Mouse (Mus musculus): ENCODE results near the gene Acot11. TPM values are rescaled to one million over a fixed set of nuclear protein-coding genes. Genes with fewer than 3 reads are reported as not detected.
"Not testable (repeated sequence)": the region's sequence is repeated elsewhere in the genome, so short reads cannot be mapped to it uniquely, and the experiment has no call there.

Acot11 gene
- total RNA-seq, 1 experiment from 2014 or later = 50.9 TPM

GRCm38 (mm10) chr4:106810039-106810438 lies 5.2 kb upstream of the Acot11 start:
- no peak for DNase-seq

GRCm38 (mm10) chr4:106807287-106807686 lies 2.5 kb upstream of the Acot11 start:
- no peak for DNase-seq

GRCm38 (mm10) chr4:106805890-106806289 lies 1.1 kb upstream of the Acot11 start:
- no peak for DNase-seq

GRCm38 (mm10) chr4:106804201-106804909 lies 443 bp downstream of the Acot11 start:
- DNase-seq = no peak

GRCm38 (mm10) chr4:106803781-106804180 lies 1.0 kb downstream of the Acot11 start:
- DNase-seq = no peak

- peak; percentile 73 for DNase-seq
Measured at GRCm38 (mm10) chr4:106799772-106800336, 4.9 kb downstream of the Acot11 start.

GRCm38 (mm10) chr4:106798908-106799546 lies 5.8 kb downstream of the Acot11 start:
- DNase-seq = no peak

- no peak for DNase-seq
Measured at GRCm38 (mm10) chr4:106795289-106795688, 9.5 kb downstream of the Acot11 start.

GRCm38 (mm10) chr4:106794247-106794646 lies 10.6 kb downstream of the Acot11 start:
- DNase-seq = no peak

GRCm38 (mm10) chr4:106793826-106794225 lies 11.0 kb downstream of the Acot11 start:
- DNase-seq = not testable (repeated sequence)

- no peak for DNase-seq
Measured at GRCm38 (mm10) chr4:106792276-106792675, 12.5 kb downstream of the Acot11 start.

- DNase-seq = no peak
Measured at GRCm38 (mm10) chr4:106790938-106791337, 13.9 kb downstream of the Acot11 start.

- not testable (repeated sequence) for DNase-seq
Measured at GRCm38 (mm10) chr4:106790218-106790617, 14.6 kb downstream of the Acot11 start.

GRCm38 (mm10) chr4:106789705-106790104 lies 15.1 kb downstream of the Acot11 start:
- no peak for DNase-seq

- no peak for DNase-seq
Measured at GRCm38 (mm10) chr4:106788627-106789026, 16.2 kb downstream of the Acot11 start.

- no peak for DNase-seq
Measured at GRCm38 (mm10) chr4:106787830-106788229, 17.0 kb downstream of the Acot11 start.

GRCm38 (mm10) chr4:106785753-106786540 lies 18.9 kb downstream of the Acot11 start:
- DNase-seq = no peak

- no peak for DNase-seq
Measured at GRCm38 (mm10) chr4:106785345-106785744, 19.5 kb downstream of the Acot11 start.

- no peak for DNase-seq
Measured at GRCm38 (mm10) chr4:106784806-106785205, 20.0 kb downstream of the Acot11 start.

- DNase-seq = no peak
Measured at GRCm38 (mm10) chr4:106783137-106783536, 21.7 kb downstream of the Acot11 start.

GRCm38 (mm10) chr4:106780045-106780444 lies 24.8 kb downstream of the Acot11 start:
- no peak for DNase-seq

- peak; percentile 98 for DNase-seq
Measured at GRCm38 (mm10) chr4:106778116-106778788, 26.5 kb downstream of the Acot11 start.

Measured in adrenal gland, postnatal 25 days (tissue).